Mouse (Mus musculus) midbrain, embryonic 15.5 days (tissue): Measurements from ENCODE around the gene Purb. TPM values are rescaled to one million over a fixed set of nuclear protein-coding genes. Genes with fewer than 3 reads are reported as not detected.

ENCODE experiments used
- ATAC-seq: fragments of 200-750 bp; cut with Nextera tagmentation; replicated peaks from 2 replicates; pipeline ENCODE4 v1.8.0; 2017; ENCODE audit warnings: moderate TSS enrichment
- H3K27ac ChIP-seq: fragments of 300-500 bp; sonication (generic); 2 replicates; pipeline ENCODE4 v1.5.1; 2015; ENCODE audit warnings: mild to moderate bottlenecking, inconsistent platforms
- H3K27me3 ChIP-seq: fragments of 300-500 bp; sonication (generic); replicated peaks from 2 replicates; pipeline ENCODE4 v1.6.1; 2015; ENCODE audit warnings: inconsistent platforms
- H3K36me3 ChIP-seq: fragments of 300-500 bp; sonication (generic); replicated peaks from 2 replicates; pipeline ENCODE4 v1.6.1; 2015; ENCODE audit warnings: inconsistent platforms
- H3K4me1 ChIP-seq: fragments of 300-500 bp; sonication (generic); 2 replicates; pipeline ENCODE4 v1.6.1; 2015; ENCODE audit warnings: inconsistent platforms
- H3K4me2 ChIP-seq: fragments of 300-500 bp; sonication (generic); 2 replicates; pipeline ENCODE4 v1.6.1; 2015; ENCODE audit warnings: inconsistent platforms, mild to moderate bottlenecking, moderate library complexity
- H3K4me3 ChIP-seq: fragments of 300-500 bp; sonication (generic); 2 replicates; pipeline ENCODE4 v1.5.1; 2015; ENCODE audit warnings: mild to moderate bottlenecking, inconsistent platforms
- H3K9ac ChIP-seq: fragments of 300-500 bp; sonication (generic); 2 replicates; pipeline ENCODE4 v1.6.1; 2015; ENCODE audit warnings: mild to moderate bottlenecking, inconsistent platforms
- H3K9me3 ChIP-seq: fragments of 300-500 bp; sonication (generic); 2 replicates; pipeline ENCODE4 v1.6.1; 2016; ENCODE audit warnings: inconsistent platforms
- WGBS: fragments of 180-500 bp; shearing (Covaris S2); methylation state at CpG from one replicate; pipeline ENCODE4 v1.1.7; 2015; ENCODE audit warnings: mixed read lengths; 5-methylcytosine and 5-hydroxymethylcytosine counted together
- polyA plus RNA-seq: library from polyadenylated mRNA; unstranded; fragments of >200 nt; fragmentation: Nextera tagmentation; extraction: Ambion mirVana; gene quantifications from 2 replicates; pipeline ENCODE4 v1.2.1, GENCODE M21; 2015

The Purb gene
- polyA plus RNA-seq, 1 experiment from 2014 or later = 11.4 TPM

- H3K27me3 ChIP-seq = no peaks in the 10 kb centered on the region
- H3K9me3 ChIP-seq = no peaks in the 10 kb centered on the region
- 73% methylated on average over 6 of the region's 6 CpGs for WGBS
- H3K4me3 ChIP-seq = no peak overlapping the region
- H3K9ac ChIP-seq = no peak overlapping the region
- no peak overlapping the region for H3K4me2 ChIP-seq
- H3K27ac ChIP-seq = no peak overlapping the region
- no peaks in the 10 kb centered on the region for H3K4me1 ChIP-seq
- no peak for ATAC-seq
- no peaks in the 10 kb centered on the region for H3K36me3 ChIP-seq
Measured at GRCm38 (mm10) chr11:6504689-6505088, 29.0 kb upstream of the Purb start.

- Histone ChIP-seq H3K4me3 (no peak overlapping the region), H3K27me3 (no peaks in the 10 kb centered on the region), H3K9ac (no peak overlapping the region), H3K4me1 (no peaks in the 10 kb centered on the region), H3K27ac (no peak overlapping the region), H3K9me3 (no peaks in the 10 kb centered on the region), H3K4me2 (no peak overlapping the region), H3K36me3 (no peaks in the 10 kb centered on the region)
- WGBS = 77% methylated on average over 3 of the region's 3 CpGs
- no peak for ATAC-seq
Measured at GRCm38 (mm10) chr11:6504226-6504625, 28.5 kb upstream of the Purb start.

GRCm38 (mm10) chr11:6502506-6502905, 26.8 kb upstream of the Purb start:
- Histone ChIP-seq H3K4me2 (no peak overlapping the region), H3K36me3 (no peaks in the 10 kb centered on the region), H3K9ac (no peak overlapping the region), H3K9me3 (no peaks in the 10 kb centered on the region), H3K4me1 (no peaks in the 10 kb centered on the region), H3K4me3 (no peak overlapping the region), H3K27me3 (no peaks in the 10 kb centered on the region), H3K27ac (no peak overlapping the region)
- 91% methylated on average over 2 of the region's 2 CpGs for WGBS
- ATAC-seq = no peak

- H3K9me3 ChIP-seq = no peaks in the 10 kb centered on the region
- no peak overlapping the region for H3K4me3 ChIP-seq
- H3K36me3 ChIP-seq = no peaks in the 10 kb centered on the region
- H3K4me2 ChIP-seq = no peak overlapping the region
- 72% methylated on average over 12 of the region's 12 CpGs for WGBS
- no peaks in the 10 kb centered on the region for H3K4me1 ChIP-seq
- H3K27ac ChIP-seq = no peak overlapping the region
- no peak for ATAC-seq
- H3K9ac ChIP-seq = no peak overlapping the region
- no peaks in the 10 kb centered on the region for H3K27me3 ChIP-seq
Measured at GRCm38 (mm10) chr11:6497311-6497948, 21.7 kb upstream of the Purb start.

GRCm38 (mm10) chr11:6489691-6490503, 14.2 kb upstream of the Purb start:
- no peak overlapping the region for H3K4me3 ChIP-seq
- H3K9me3 ChIP-seq = no peaks in the 10 kb centered on the region
- no peak for ATAC-seq
- no peak overlapping the region for H3K4me2 ChIP-seq
- no peaks in the 10 kb centered on the region for H3K4me1 ChIP-seq
- no peak overlapping the region for H3K27ac ChIP-seq
- no peaks in the 10 kb centered on the region for H3K27me3 ChIP-seq
- no peak overlapping the region for H3K9ac ChIP-seq
- 67% methylated on average over 6 of the region's 6 CpGs for WGBS
- H3K36me3 ChIP-seq = no peaks in the 10 kb centered on the region

- H3K4me1 ChIP-seq = no peaks in the 10 kb centered on the region
- no peaks in the 10 kb centered on the region for H3K9me3 ChIP-seq
- no peak overlapping the region for H3K9ac ChIP-seq
- H3K4me3 ChIP-seq = no peak overlapping the region
- H3K4me2 ChIP-seq = no peak overlapping the region
- ATAC-seq = no peak
- H3K27me3 ChIP-seq = no peaks in the 10 kb centered on the region
- H3K27ac ChIP-seq = no peak overlapping the region
- H3K36me3 ChIP-seq = no peaks in the 10 kb centered on the region
- 52% methylated on average over 7 of the region's 7 CpGs for WGBS
Measured at GRCm38 (mm10) chr11:6489257-6489656, 13.5 kb upstream of the Purb start.

- Histone ChIP-seq H3K4me2 (no peak overlapping the region), H3K9me3 (no peaks in the 10 kb centered on the region), H3K27me3 (no peaks in the 10 kb centered on the region), H3K36me3 (no peaks in the 10 kb centered on the region), H3K4me1 (no peaks in the 10 kb centered on the region), H3K4me3 (no peak overlapping the region), H3K9ac (no peak overlapping the region), H3K27ac (no peak overlapping the region)
- WGBS = 99% methylated on average over 5 of the region's 5 CpGs
- no peak for ATAC-seq
Measured at GRCm38 (mm10) chr11:6488041-6488684, 12.4 kb upstream of the Purb start.

- Histone ChIP-seq H3K27ac (no peak overlapping the region), H3K4me3 (no peak overlapping the region), H3K9me3 (no peaks in the 10 kb centered on the region), H3K27me3 (no peaks in the 10 kb centered on the region), H3K4me1 (no peaks in the 10 kb centered on the region), H3K9ac (no peak overlapping the region), H3K4me2 (no peak overlapping the region), H3K36me3 (no peaks in the 10 kb centered on the region)
- ATAC-seq = no peak
- 56% methylated on average over 7 of the region's 7 CpGs for WGBS
Measured at GRCm38 (mm10) chr11:6487496-6487895, 11.8 kb upstream of the Purb start.

GRCm38 (mm10) chr11:6486916-6487315, 11.2 kb upstream of the Purb start:
- 75% methylated on average over 6 of the region's 6 CpGs for WGBS
- Histone ChIP-seq H3K36me3 (no peaks in the 10 kb centered on the region), H3K27me3 (no peaks in the 10 kb centered on the region), H3K9me3 (no peaks in the 10 kb centered on the region), H3K9ac (no peak overlapping the region), H3K27ac (no peak overlapping the region), H3K4me2 (no peak overlapping the region), H3K4me1 (no peaks in the 10 kb centered on the region), H3K4me3 (no peak overlapping the region)
- ATAC-seq = no peak

- no peaks in the 10 kb centered on the region for H3K36me3 ChIP-seq
- no peaks in the 10 kb centered on the region for H3K4me1 ChIP-seq
- H3K4me3 ChIP-seq = no peak overlapping the region
- no peaks in the 10 kb centered on the region for H3K9me3 ChIP-seq
- no peak overlapping the region for H3K27ac ChIP-seq
- no peaks in the 10 kb centered on the region for H3K27me3 ChIP-seq
- no peak overlapping the region for H3K9ac ChIP-seq
- 65% methylated on average over 3 of the region's 3 CpGs for WGBS
- no peak overlapping the region for H3K4me2 ChIP-seq
- no peak for ATAC-seq
Measured at GRCm38 (mm10) chr11:6484244-6484959, 8.7 kb upstream of the Purb start.

- Histone ChIP-seq H3K9ac (no peak overlapping the region), H3K9me3 (no peaks in the 10 kb centered on the region), H3K27ac (no peak overlapping the region), H3K4me2 (no peak overlapping the region), H3K4me1 (no peaks in the 10 kb centered on the region), H3K36me3 (no peaks in the 10 kb centered on the region), H3K4me3 (no peak overlapping the region), H3K27me3 (no peaks in the 10 kb centered on the region)
- ATAC-seq = no peak
- 82% methylated on average over 2 of the region's 2 CpGs for WGBS
Measured at GRCm38 (mm10) chr11:6483103-6483502, 7.4 kb upstream of the Purb start.

- no peaks in the 10 kb centered on the region for H3K27me3 ChIP-seq
- H3K4me2 ChIP-seq = no peak overlapping the region
- H3K4me3 ChIP-seq = no peak overlapping the region
- ATAC-seq = no peak
- H3K27ac ChIP-seq = no peak overlapping the region
- no peaks in the 10 kb centered on the region for H3K4me1 ChIP-seq
- no peak overlapping the region for H3K9ac ChIP-seq
- 76% methylated on average over 6 of the region's 6 CpGs for WGBS
- no peaks in the 10 kb centered on the region for H3K36me3 ChIP-seq
- H3K9me3 ChIP-seq = no peaks in the 10 kb centered on the region
Measured at GRCm38 (mm10) chr11:6481669-6482185, 6.0 kb upstream of the Purb start.
